Mouse (Mus musculus): ENCODE measurements around the gene Ctsf. TPM values are rescaled to one million over a fixed set of nuclear protein-coding genes. Genes with fewer than 3 reads are reported as not detected.
A peak's percentile ranks its signal among the peaks of the same experiment; 100 is the strongest.

Gene Ctsf
- polyA plus RNA-seq, 1 experiment = 48.7 TPM

- no peak for DNase-seq
- Histone ChIP-seq H3K4me1 (ENCODE audit: control insufficient read depth, insufficient read depth, low read length) (peaks cover 5% of the 10 kb centered on the region; the same call in 1 of the 2 replicates), H3K4me3 (replicated peaks; ENCODE audit: extremely low read depth, low read depth, low read length) (no peak overlapping the region)
- no peak for TF ChIP-seq CTCF (IDR thresholded peaks at IDR 0.05; ENCODE audit: insufficient read depth, low read length)
- no peak for TF ChIP-seq POLR2A (IDR thresholded peaks at IDR 0.05; ENCODE audit: borderline replicate concordance, extremely low read depth, low read depth, low read length)
- WGBS = 49% methylated on average over 4 of the region's 4 CpGs
Measured at GRCm38 (mm10) chr19:4876241-4876640, 21.3 kb downstream of the Ctsf start.

DNA sequence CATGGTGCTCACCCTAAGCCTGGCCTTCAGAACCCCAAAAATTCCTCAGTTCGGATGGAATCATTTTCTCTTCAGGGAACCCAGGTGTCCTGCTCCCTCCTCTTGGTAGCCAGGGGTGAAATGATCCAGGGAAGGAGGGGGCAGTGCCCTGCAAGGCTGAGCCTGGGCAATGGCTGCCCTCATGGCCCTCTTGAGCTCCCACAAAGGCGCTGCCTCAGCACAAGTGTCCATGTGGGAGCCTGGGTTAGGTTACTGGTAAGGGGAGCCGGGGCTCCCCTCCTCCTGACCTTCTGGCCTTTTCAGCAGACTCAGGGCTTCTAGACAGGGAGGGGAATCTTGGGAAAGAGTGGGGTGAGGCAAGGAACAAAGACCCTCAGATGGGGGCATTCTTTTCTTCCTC lies 21.8 kb downstream of the Ctsf start:
- H3K4me1 ChIP-seq (ENCODE audit: control insufficient read depth, insufficient read depth, low read length) = peaks cover 5% of the 10 kb centered on the region; the same call in 1 of the 2 replicates
- TF ChIP-seq POLR2A (IDR thresholded peaks at IDR 0.05; ENCODE audit: borderline replicate concordance, extremely low read depth, low read depth, low read length) (no peak), CTCF (IDR thresholded peaks at IDR 0.05; ENCODE audit: insufficient read depth, low read length) (no peak)
- DNase-seq = no peak
- no peak overlapping the region for H3K4me3 ChIP-seq (replicated peaks; ENCODE audit: extremely low read depth, low read depth, low read length)
- 73% methylated on average over 3 of the region's 3 CpGs for WGBS

DNA sequence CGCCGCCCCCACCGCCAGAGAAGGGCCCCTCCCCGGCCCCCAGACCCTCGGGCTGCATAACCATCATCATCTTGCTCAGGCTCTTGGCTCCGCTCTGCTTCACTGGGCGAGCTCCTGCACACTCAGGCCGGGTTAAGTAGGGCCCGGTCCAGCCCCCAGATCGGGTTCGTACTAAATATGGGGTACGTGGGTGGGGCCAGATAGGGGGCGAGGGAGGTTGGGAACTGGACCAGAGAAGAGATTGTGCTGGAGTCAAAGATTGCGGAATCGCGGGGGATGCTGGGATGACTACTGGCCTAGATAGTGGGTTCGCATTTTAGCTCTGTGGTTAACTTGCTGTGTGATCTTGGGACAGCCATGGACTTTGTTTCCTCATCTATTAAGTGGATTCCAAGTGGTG lies 22.9 kb downstream of the Ctsf start, which contains the start of gene Actn3:
Actn3 (minus strand) TSS at position 125 of the 400 bp plus-strand sequence.
- WGBS = 8% methylated on average over 17 of the region's 17 CpGs
- H3K4me3 ChIP-seq (replicated peaks; ENCODE audit: extremely low read depth, low read depth, low read length) = peak within 1 kb of the TSS; percentile 81
- no peak for TF ChIP-seq POLR2A (IDR thresholded peaks at IDR 0.05; ENCODE audit: borderline replicate concordance, extremely low read depth, low read depth, low read length)
- no peak for TF ChIP-seq CTCF (IDR thresholded peaks at IDR 0.05; ENCODE audit: insufficient read depth, low read length)
- peaks cover 5% of the 10 kb centered on the region; the same call in 1 of the 2 replicates for H3K4me1 ChIP-seq (ENCODE audit: control insufficient read depth, insufficient read depth, low read length)
- DNase-seq = peak; percentile 8

- under 1% methylated on average over 52 of the region's 52 CpGs for WGBS
- TF ChIP-seq CTCF (IDR thresholded peaks at IDR 0.05; ENCODE audit: insufficient read depth, low read length) (no peak), POLR2A (IDR thresholded peaks at IDR 0.05; ENCODE audit: borderline replicate concordance, extremely low read depth, low read depth, low read length) (peak; percentile 52; the same call in 1 of the 2 replicates)
- peaks cover 5% of the 10 kb centered on the region; the same call in 1 of the 2 replicates for H3K4me1 ChIP-seq (ENCODE audit: control insufficient read depth, insufficient read depth, low read length)
- peak; percentile 98 for DNase-seq
- H3K4me3 ChIP-seq (replicated peaks; ENCODE audit: extremely low read depth, low read depth, low read length) = peak within 1 kb of the TSS; percentile 81
Measured at GRCm38 (mm10) chr19:4878405-4879323, 23.7 kb downstream of the Ctsf start, which contains the start of gene Zdhhc24. Gene Zdhhc24 (plus strand): TSS chr19:4878668.

- no peak for DNase-seq
- TF ChIP-seq CTCF (IDR thresholded peaks at IDR 0.05; ENCODE audit: insufficient read depth, low read length) (no peak), POLR2A (IDR thresholded peaks at IDR 0.05; ENCODE audit: borderline replicate concordance, extremely low read depth, low read depth, low read length) (no peak)
- WGBS = 58% methylated on average over 10 of the region's 10 CpGs
- Histone ChIP-seq H3K4me1 (ENCODE audit: control insufficient read depth, insufficient read depth, low read length) (peaks cover 5% of the 10 kb centered on the region; the same call in 1 of the 2 replicates), H3K4me3 (replicated peaks; ENCODE audit: extremely low read depth, low read depth, low read length) (no peak overlapping the region)
Measured at GRCm38 (mm10) chr19:4879324-4879703, 24.4 kb downstream of the Ctsf start.

DNA sequence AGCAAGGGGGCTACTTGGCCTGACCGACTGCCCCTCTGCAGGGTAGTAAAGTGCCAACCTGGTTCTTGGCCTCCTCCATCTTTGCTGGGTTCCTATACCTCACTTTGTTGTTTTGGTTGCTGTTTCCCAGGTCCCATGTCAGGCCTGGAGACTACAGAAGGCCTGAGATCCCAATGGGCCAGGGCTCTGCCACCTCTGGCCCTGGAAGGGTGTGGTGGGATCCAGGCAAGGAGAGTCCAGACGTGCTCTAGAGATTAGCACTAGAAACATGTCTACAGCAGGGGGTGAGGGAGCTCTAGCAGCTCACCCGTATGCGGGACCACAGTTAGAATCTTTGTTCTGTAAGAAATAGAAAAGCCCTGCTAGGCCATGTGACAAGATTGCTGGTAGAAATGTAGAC lies 29.0 kb downstream of the Ctsf start:
- Histone ChIP-seq H3K4me3 (replicated peaks; ENCODE audit: extremely low read depth, low read depth, low read length) (no peak overlapping the region), H3K4me1 (ENCODE audit: control insufficient read depth, insufficient read depth, low read length) (peaks cover 2% of the 10 kb centered on the region; the same call in 1 of the 2 replicates)
- DNase-seq = no peak
- TF ChIP-seq CTCF (IDR thresholded peaks at IDR 0.05; ENCODE audit: insufficient read depth, low read length) = no peak
- no peak for TF ChIP-seq POLR2A (IDR thresholded peaks at IDR 0.05; ENCODE audit: borderline replicate concordance, extremely low read depth, low read depth, low read length)
- 87% methylated on average over 4 of the region's 4 CpGs for WGBS

- no peak for DNase-seq
- Histone ChIP-seq H3K4me3 (replicated peaks; ENCODE audit: extremely low read depth, low read depth, low read length) (no peak overlapping the region), H3K4me1 (ENCODE audit: control insufficient read depth, insufficient read depth, low read length) (no peaks in the 10 kb centered on the region)
- no peak for TF ChIP-seq POLR2A (IDR thresholded peaks at IDR 0.05; ENCODE audit: borderline replicate concordance, extremely low read depth, low read depth, low read length)
- TF ChIP-seq CTCF (IDR thresholded peaks at IDR 0.05; ENCODE audit: insufficient read depth, low read length) = no peak
- 81% methylated on average over 10 of the region's 10 CpGs for WGBS
Measured at GRCm38 (mm10) chr19:4889791-4890190, 34.9 kb downstream of the Ctsf start.

DNA sequence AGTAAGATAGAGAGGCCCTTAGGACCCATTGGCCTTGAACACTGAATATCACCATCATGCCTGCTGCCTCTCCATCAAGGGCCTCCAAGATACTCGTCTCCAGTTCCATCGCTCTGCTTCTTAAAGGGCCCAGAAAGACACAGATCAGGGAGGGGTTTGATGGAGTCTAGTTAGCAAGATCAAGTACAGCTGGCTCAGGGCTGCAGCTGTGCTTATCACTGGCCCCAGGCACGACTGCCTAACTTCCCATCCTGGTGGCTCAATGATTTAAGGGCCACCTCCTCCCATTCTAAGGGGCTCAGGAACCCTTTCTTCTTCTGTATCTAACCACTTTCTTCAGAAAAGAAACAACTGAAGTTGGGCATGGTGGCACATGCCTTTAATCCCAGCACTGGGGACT lies 36.9 kb downstream of the Ctsf start:
- WGBS = 75% methylated on average over 3 of the region's 3 CpGs
- no peaks in the 10 kb centered on the region for H3K4me1 ChIP-seq (ENCODE audit: control insufficient read depth, insufficient read depth, low read length)
- no peak overlapping the region for H3K4me3 ChIP-seq (replicated peaks; ENCODE audit: extremely low read depth, low read depth, low read length)
- no peak for DNase-seq
- no peak for TF ChIP-seq POLR2A (IDR thresholded peaks at IDR 0.05; ENCODE audit: borderline replicate concordance, extremely low read depth, low read depth, low read length)
- no peak for TF ChIP-seq CTCF (IDR thresholded peaks at IDR 0.05; ENCODE audit: insufficient read depth, low read length)

DNA sequence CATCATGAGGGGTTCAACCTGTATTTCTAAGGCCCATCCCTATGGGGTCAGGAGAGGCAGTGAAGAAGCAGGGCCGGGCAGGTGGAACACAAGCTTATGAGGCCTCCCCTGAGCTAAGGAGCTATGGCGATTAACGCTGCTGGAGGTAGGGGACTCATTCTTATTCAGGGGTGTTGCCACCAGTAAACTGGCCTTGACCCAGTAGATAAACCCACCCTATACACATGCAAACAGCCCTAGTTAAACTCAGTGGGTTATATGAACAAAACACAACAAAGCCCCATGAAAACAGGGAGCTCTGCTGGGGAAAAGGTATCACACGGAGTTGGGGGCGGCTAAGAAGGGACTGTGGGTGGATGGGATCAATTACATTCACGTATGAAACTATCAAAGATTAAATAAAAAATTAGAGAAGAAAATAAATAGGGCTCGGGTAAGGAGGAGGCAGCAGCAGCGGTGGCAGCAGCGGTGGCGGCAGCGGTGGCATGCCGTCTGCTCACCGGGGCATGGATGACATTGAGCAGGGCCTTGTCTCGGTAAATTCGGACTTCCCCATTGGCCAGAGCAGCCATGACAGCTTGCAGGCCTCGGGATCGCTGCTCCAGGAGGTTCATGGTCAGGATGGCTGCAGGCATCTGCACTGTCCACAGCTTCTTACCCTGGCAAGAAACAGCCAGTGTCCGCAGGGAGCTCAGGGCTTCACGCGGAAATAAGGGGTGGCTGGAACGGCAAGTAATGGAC lies 42.0 kb downstream of the Ctsf start:
- no peak overlapping the region for H3K4me3 ChIP-seq (replicated peaks; ENCODE audit: extremely low read depth, low read depth, low read length)
- DNase-seq = no peak
- H3K4me1 ChIP-seq (ENCODE audit: control insufficient read depth, insufficient read depth, low read length) = no peaks in the 10 kb centered on the region
- 67% methylated on average over 21 of the region's 21 CpGs for WGBS
- TF ChIP-seq CTCF (IDR thresholded peaks at IDR 0.05; ENCODE audit: insufficient read depth, low read length) = no peak
- no peak for TF ChIP-seq POLR2A (IDR thresholded peaks at IDR 0.05; ENCODE audit: borderline replicate concordance, extremely low read depth, low read depth, low read length)
